ENCODE assay signal across 26 mouse cellular contexts in genomic region chr5:150149725-150150124, GRCm38 (mm10). TPM values are rescaled to one million over a fixed set of nuclear protein-coding genes. Genes with fewer than 3 reads are reported as not detected.
DNase-seq lines count a peak whose midpoint lies in the region; ATAC-seq and TF ChIP-seq lines count a peak whose summit lies in the region.
"Had no signal": no experiment of that assay in that cellular context is flagged by ENCODE, and none has a peak within 500 bp of the region (broad histone marks: within the 10 kb centered on the region; RNA-seq: fewer than 3 reads in every experiment).

No protein-coding gene starts in this region.

- H3K27ac ChIP-seq in intestine, embryonic 16.5 days (ENCODE audit: low read length) = no peak overlapping the region
- H3K27ac ChIP-seq in intestine, postnatal 0 days (ENCODE audit: low read depth, low read length) = no peak overlapping the region
- peak overlapping the region; percentile 59 for H3K27ac ChIP-seq in heart, embryonic 11.5 days (ENCODE audit: low read depth, low read length)
- H3K27ac ChIP-seq in heart, postnatal 0 days (ENCODE audit: low read depth) = peak overlapping the region; percentile 84
- H3K27ac ChIP-seq: hindbrain, embryonic 15.5 days; kidney, postnatal 0 days; limb, embryonic 12.5 days; liver, embryonic 12.5 days; midbrain, embryonic 10.5 days; neural tube, embryonic 13.5 days had no signal

- H3K4me3 ChIP-seq in intestine, embryonic 16.5 days (ENCODE audit: low read length) = no peak overlapping the region
- H3K4me3 ChIP-seq in intestine, postnatal 0 days (ENCODE audit: low read depth, low read length) = no peak overlapping the region
- H3K4me3 ChIP-seq in heart, embryonic 11.5 days (ENCODE audit: low read depth, low read length) = no peak overlapping the region
- H3K4me3 ChIP-seq in heart, postnatal 0 days (ENCODE audit: low read depth, low read length) = no peak overlapping the region
- H3K4me3 ChIP-seq: hindbrain, embryonic 15.5 days; limb, embryonic 12.5 days; liver, embryonic 12.5 days; midbrain, embryonic 10.5 days; myocyte; neural tube, embryonic 13.5 days had no signal

- H3K4me2 ChIP-seq in intestine, embryonic 16.5 days (ENCODE audit: low read depth, low read length) = no peak overlapping the region
- no peak overlapping the region for H3K4me2 ChIP-seq in intestine, postnatal 0 days (replicated peaks; ENCODE audit: low read depth)
- H3K4me2 ChIP-seq in heart, embryonic 11.5 days = peak overlapping the region; percentile 39
- H3K4me2 ChIP-seq in heart, postnatal 0 days (ENCODE audit: low read depth, low read length) = peak overlapping the region; percentile 1; the same call in 1 of the 2 replicates
- H3K4me2 ChIP-seq: hindbrain, embryonic 15.5 days; limb, embryonic 12.5 days; liver, embryonic 12.5 days; neural tube, embryonic 13.5 days had no signal

- no peak for TF ChIP-seq CTCF in intestine, postnatal 0 days (IDR thresholded peaks at IDR 0.05; ENCODE audit: low read depth)
- no peak for TF ChIP-seq CTCF in heart, postnatal 0 days (IDR thresholded peaks at IDR 0.05; ENCODE audit: low read depth)

- H3K36me3 ChIP-seq in intestine, embryonic 16.5 days (ENCODE audit: control insufficient read depth, insufficient read depth, low read length) = no peaks in the 10 kb centered on the region
- H3K36me3 ChIP-seq in intestine, postnatal 0 days (ENCODE audit: control insufficient read depth, insufficient read depth) = no peaks in the 10 kb centered on the region
- no peaks in the 10 kb centered on the region for H3K36me3 ChIP-seq in heart, embryonic 11.5 days (ENCODE audit: control insufficient read depth, insufficient read depth, low read length)
- 0 out of 2 replicates have a peak, but pooled peaks cover 3% of the 10 kb centered on the region for H3K36me3 ChIP-seq in heart, postnatal 0 days (replicated peaks; ENCODE audit: control insufficient read depth, insufficient read depth, low read length)
- H3K36me3 ChIP-seq: hindbrain, embryonic 15.5 days; limb, embryonic 12.5 days; liver, embryonic 12.5 days; midbrain, embryonic 10.5 days; neural tube, embryonic 13.5 days had no signal

- peak; percentile 53 to 54 for DNase-seq in heart, adult 18-20 months
- peak; percentile 80 for DNase-seq in heart, postnatal 0 days (ENCODE audit: low spot score)
- DNase-seq in kidney, postnatal 36 days = no peak
- no peak for DNase-seq in right cerebral cortex, adult 18-20 months
- DNase-seq: adrenal gland, adult 8-10 months; cerebellum, adult 9-10 months; gastrocnemius, postnatal 25 days; kidney, adult 11 months; lung, adult 18-20 months; lung, postnatal 10 days; thymus, adult 2 months; thymus, postnatal 4 days had no signal

- no peaks in the 10 kb centered on the region for H3K9me3 ChIP-seq in intestine, embryonic 16.5 days (ENCODE audit: control insufficient read depth, low read length)
- no peaks in the 10 kb centered on the region for H3K9me3 ChIP-seq in intestine, postnatal 0 days (ENCODE audit: control insufficient read depth)
- H3K9me3 ChIP-seq in heart, embryonic 11.5 days (replicated peaks; ENCODE audit: control insufficient read depth, low read length) = no peaks in the 10 kb centered on the region
- H3K9me3 ChIP-seq in heart, postnatal 0 days (replicated peaks; ENCODE audit: control insufficient read depth, low read length) = no peaks in the 10 kb centered on the region
- H3K9me3 ChIP-seq: hindbrain, embryonic 15.5 days; limb, embryonic 12.5 days; liver, embryonic 12.5 days; midbrain, embryonic 10.5 days; neural tube, embryonic 13.5 days had no signal

- H3K4me1 ChIP-seq in intestine, embryonic 16.5 days (ENCODE audit: control insufficient read depth, insufficient read depth, low read length) = 0 out of 2 replicates have a peak, but pooled peaks cover 2% of the 10 kb centered on the region
- H3K4me1 ChIP-seq in intestine, postnatal 0 days (replicated peaks; ENCODE audit: control insufficient read depth, insufficient read depth, low read length) = 0 out of 2 replicates have a peak, but pooled peaks cover 3% of the 10 kb centered on the region
- 0 out of 2 replicates have a peak, but pooled peaks cover 6% of the 10 kb centered on the region for H3K4me1 ChIP-seq in heart, embryonic 11.5 days (ENCODE audit: control insufficient read depth, insufficient read depth, low read length)
- H3K4me1 ChIP-seq in heart, postnatal 0 days (ENCODE audit: control insufficient read depth, insufficient read depth) = peaks cover 36% of the 10 kb centered on the region
- H3K4me1 ChIP-seq: liver, embryonic 12.5 days had no signal

- ATAC-seq in intestine, embryonic 16.5 days = 0 out of 2 replicates have a peak, but pooled peaks have one; percentile 33
- no peak for ATAC-seq in intestine, postnatal 0 days
- ATAC-seq in heart, embryonic 11.5 days (replicated peaks; ENCODE audit: insufficient number of reproducible peaks, low FRiP score, low TSS enrichment) = no peak
- ATAC-seq in heart, postnatal 0 days (ENCODE audit: insufficient read depth, low read depth) = peak; percentile 84
- no peak for ATAC-seq in inflammation-experienced regulatory T-cells, adult 6 months
- ATAC-seq: forebrain, embryonic 14.5 days; liver, embryonic 12.5 days; midbrain, embryonic 16.5 days; Patski had no signal

- 51% methylated on average over 11 of the region's 11 CpGs for WGBS in intestine, embryonic 16.5 days
- WGBS in intestine, postnatal 0 days = 36% methylated on average over 11 of the region's 11 CpGs
- 43% methylated on average over 11 of the region's 11 CpGs for WGBS in heart, embryonic 11.5 days (ENCODE audit: insufficient replicate concordance)
- 19% methylated on average over 11 of the region's 11 CpGs for WGBS in heart, postnatal 0 days

- peak; percentile 77; the same call in 1 of the 2 replicates for TF ChIP-seq EP300 in heart, postnatal 0 days (IDR thresholded peaks at IDR 0.05; ENCODE audit: low read depth)

- no peaks in the 10 kb centered on the region for H3K27me3 ChIP-seq in intestine, embryonic 16.5 days (replicated peaks; ENCODE audit: control insufficient read depth, insufficient read depth, low read length)
- no peaks in the 10 kb centered on the region for H3K27me3 ChIP-seq in intestine, postnatal 0 days (replicated peaks; ENCODE audit: control insufficient read depth, insufficient read depth, low read length)
- H3K27me3 ChIP-seq in heart, embryonic 11.5 days (ENCODE audit: control insufficient read depth, insufficient read depth, low read length) = no peaks in the 10 kb centered on the region
- H3K27me3 ChIP-seq in heart, postnatal 0 days (ENCODE audit: control insufficient read depth, insufficient read depth, low read length) = no peaks in the 10 kb centered on the region
- H3K27me3 ChIP-seq: hindbrain, embryonic 15.5 days; limb, embryonic 12.5 days; liver, embryonic 12.5 days; neural tube, embryonic 13.5 days; Patski had no signal

- H3K9ac ChIP-seq in intestine, embryonic 16.5 days (ENCODE audit: low read depth, low read length) = no peak overlapping the region
- no peak overlapping the region for H3K9ac ChIP-seq in intestine, postnatal 0 days (ENCODE audit: low read depth, low read length)
- no peak overlapping the region for H3K9ac ChIP-seq in heart, embryonic 11.5 days (ENCODE audit: low read depth, low read length)
- no peak overlapping the region for H3K9ac ChIP-seq in heart, postnatal 0 days (replicated peaks; ENCODE audit: low read depth, low read length)
- H3K9ac ChIP-seq: hindbrain, embryonic 15.5 days; limb, embryonic 12.5 days; liver, embryonic 12.5 days; neural tube, embryonic 13.5 days had no signal

RNA-seq across cellular contexts. Expression of gene Fry, which starts 31.3 kb away (rescaled TPM):
- polyA plus RNA-seq in intestine, embryonic 16.5 days (2015; fragmentation: Nextera tagmentation; extraction: Ambion mirVana) = 5.6 and 6.1 TPM in 2 replicates
- 5.1 and 5.5 TPM in 2 replicates for polyA plus RNA-seq in intestine, postnatal 0 days (2015; fragmentation: Nextera tagmentation; extraction: Ambion mirVana)
- total RNA-seq in heart, adult 18-20 months (2021) = 100 to 1,000 TPM in 1 of 2 experiments, 10 to 100 TPM in 1; 97.6 to 122 TPM
- 26.6 and 32.5 TPM in 2 replicates for polyA plus RNA-seq in heart, embryonic 11.5 days (2014; fragmentation: Nextera tagmentation; extraction: Ambion mirVana)
- 117 and 124 TPM in 2 replicates for total RNA-seq in heart, postnatal 0 days (2014; rRNA removed; ENCODE audit: low replicate concordance)
- polyA plus RNA-seq in heart, postnatal 0 days (2015; fragmentation: Nextera tagmentation; extraction: Ambion mirVana) = 30.3 and 31.8 TPM in 2 replicates
- polyA plus RNA-seq in inflammation-experienced regulatory T-cells, adult 6 months (2017; shearing (Covaris generic)) = 10 to 100 TPM; 15.9 to 25.3 (median 22.3) TPM

Comparison
In these comparisons a context has a peak if more than half of its experiments do, and no peak if none do; other contexts are left out.
1. ATAC-seq: peak in intestine, embryonic 16.5 days (single experiment) and heart, postnatal 0 days (single experiment); none in intestine, postnatal 0 days (single experiment), heart, embryonic 11.5 days (single experiment) and inflammation-experienced regulatory T-cells, adult 6 months (single experiment).
2. H3K27ac ChIP-seq: peak in heart, embryonic 11.5 days (single experiment) and heart, postnatal 0 days (single experiment); none in intestine, embryonic 16.5 days (single experiment) and intestine, postnatal 0 days (single experiment).
3. H3K4me2 ChIP-seq: peak in heart, embryonic 11.5 days (single experiment) and heart, postnatal 0 days (single experiment); none in intestine, embryonic 16.5 days (single experiment) and intestine, postnatal 0 days (single experiment).
4. DNase-seq: peak in heart, adult 18-20 months (2 of 2) and heart, postnatal 0 days (single experiment); none in kidney, postnatal 36 days (0 of 2) and right cerebral cortex, adult 18-20 months (single experiment).